Mouse (Mus musculus) urinary bladder, adult 2 months (tissue): Measurements from ENCODE around the gene Crlf1. TPM values are rescaled to one million over a fixed set of nuclear protein-coding genes. Genes with fewer than 3 reads are reported as not detected.

Experiments used
- DNase-seq: peaks from one replicate; pipeline ENCODE4 v3.0.0; 2022; ENCODE audit warnings: low spot score
- polyA plus RNA-seq: library from polyadenylated mRNA; depleted of rRNA; stranded (reverse); fragments of >200 nt; gene quantifications from 2 replicates; pipeline ENCODE4 v1.2.3, GENCODE M21; 2012

The Crlf1 gene
- polyA plus RNA-seq, 1 experiment, result 0.41 TPM

GRCm38 (mm10) chr8:70468733-70469132 lies 24.2 kb upstream of the Crlf1 start:
- no peak for DNase-seq

GRCm38 (mm10) chr8:70469295-70469916 lies 23.6 kb upstream of the Crlf1 start:
- no peak for DNase-seq

- no peak for DNase-seq
Observed at GRCm38 (mm10) chr8:70469938-70470337, 23.0 kb upstream of the Crlf1 start.

GRCm38 (mm10) chr8:70471856-70472255 lies 21.1 kb upstream of the Crlf1 start:
- DNase-seq, result no peak

- peak; percentile 88 for DNase-seq
Observed at GRCm38 (mm10) chr8:70476333-70477268, 16.4 kb upstream of the Crlf1 start, which contains the start of gene Klhl26. Gene Klhl26 (minus strand): TSS chr8:70476968.

- DNase-seq, result no peak
Observed at GRCm38 (mm10) chr8:70477269-70477982, 15.5 kb upstream of the Crlf1 start.

- DNase-seq, result no peak
Observed at GRCm38 (mm10) chr8:70481908-70482307, 11.1 kb upstream of the Crlf1 start.

GRCm38 (mm10) chr8:70482943-70483342 lies 10.0 kb upstream of the Crlf1 start:
- no peak for DNase-seq

GRCm38 (mm10) chr8:70486191-70486681 lies 6.7 kb upstream of the Crlf1 start:
- DNase-seq, result no peak

GRCm38 (mm10) chr8:70486941-70487520 lies 5.9 kb upstream of the Crlf1 start, which contains the start of gene Tmem59l:
Gene Tmem59l (minus strand): TSS chr8:70487358.
- DNase-seq, result no peak

GRCm38 (mm10) chr8:70487993-70488796 lies 4.8 kb upstream of the Crlf1 start:
- DNase-seq, result no peak

- DNase-seq, result no peak
Observed at GRCm38 (mm10) chr8:70488931-70489470, 4.0 kb upstream of the Crlf1 start.

GRCm38 (mm10) chr8:70489576-70489975 lies 3.4 kb upstream of the Crlf1 start:
- no peak for DNase-seq

- no peak for DNase-seq
Observed at GRCm38 (mm10) chr8:70490061-70490879, 2.7 kb upstream of the Crlf1 start.

- DNase-seq, result no peak
Observed at GRCm38 (mm10) chr8:70490880-70491495, 2.0 kb upstream of the Crlf1 start.

GRCm38 (mm10) chr8:70493692-70494415 lies 896 bp downstream of the Crlf1 start:
- DNase-seq, result no peak

GRCm38 (mm10) chr8:70494416-70494945 lies 1.5 kb downstream of the Crlf1 start:
- DNase-seq, result no peak
